Mouse (Mus musculus): ENCODE results near the gene Bet1l.

The Bet1l gene

GRCm38 (mm10) chr7:140833341-140833740 lies 24.0 kb downstream of the Bet1l start:
- no peak for DNase-seq (ENCODE audit: low spot score in 2 of 2)

DNA sequence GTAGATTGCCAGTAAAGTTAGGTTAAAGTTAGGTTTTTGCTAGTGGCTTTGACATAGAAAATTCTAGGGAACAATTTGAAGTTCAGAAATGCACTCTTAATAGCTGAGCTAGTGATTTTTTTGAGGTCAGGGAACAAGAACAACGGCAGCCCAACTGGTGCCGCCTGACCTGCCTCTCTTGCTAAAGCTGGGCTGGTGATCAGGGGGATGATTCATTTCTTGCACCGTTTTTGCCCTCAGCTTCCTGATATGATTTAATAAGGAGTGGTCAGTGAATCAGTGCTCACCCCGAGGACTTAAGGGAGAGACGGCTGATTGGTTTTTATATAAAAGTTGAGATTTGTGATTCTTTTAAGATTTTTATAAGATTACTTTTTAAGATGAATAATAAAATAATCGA lies 25.9 kb downstream of the Bet1l start:
- no peak for DNase-seq (ENCODE audit: low spot score in 2 of 2)

- no peak for DNase-seq (ENCODE audit: low spot score in 2 of 2)
Observed at GRCm38 (mm10) chr7:140828171-140828881, 29.1 kb downstream of the Bet1l start.

GRCm38 (mm10) chr7:140822731-140823130 lies 34.6 kb downstream of the Bet1l start:
- DNase-seq (ENCODE audit: low spot score in 2 of 2) = no peak

GRCm38 (mm10) chr7:140821653-140822329 lies 35.6 kb downstream of the Bet1l start, which contains the start of gene Zfp941:
Gene Zfp941, minus strand, starts transcription at chr7:140822178.
- no peak for DNase-seq (ENCODE audit: low spot score in 2 of 2)

DNA sequence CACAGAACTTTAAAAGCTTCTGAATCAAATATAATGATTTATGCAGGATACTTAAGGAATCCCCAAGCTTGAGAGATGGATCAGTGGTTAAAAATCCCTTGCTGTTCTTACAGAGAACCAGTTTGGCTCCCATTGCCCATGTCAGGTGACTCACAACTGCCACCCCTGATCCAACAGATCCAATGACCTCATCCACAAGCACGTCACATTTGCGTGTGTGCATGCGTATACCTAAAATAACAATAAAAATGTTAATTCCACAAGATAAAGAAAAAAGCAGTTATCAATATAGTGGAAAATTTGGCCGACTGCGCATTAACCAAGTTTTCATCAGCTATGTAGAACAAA lies 36.1 kb downstream of the Bet1l start:
- no peak for DNase-seq (ENCODE audit: low spot score in 2 of 2)

DNA sequence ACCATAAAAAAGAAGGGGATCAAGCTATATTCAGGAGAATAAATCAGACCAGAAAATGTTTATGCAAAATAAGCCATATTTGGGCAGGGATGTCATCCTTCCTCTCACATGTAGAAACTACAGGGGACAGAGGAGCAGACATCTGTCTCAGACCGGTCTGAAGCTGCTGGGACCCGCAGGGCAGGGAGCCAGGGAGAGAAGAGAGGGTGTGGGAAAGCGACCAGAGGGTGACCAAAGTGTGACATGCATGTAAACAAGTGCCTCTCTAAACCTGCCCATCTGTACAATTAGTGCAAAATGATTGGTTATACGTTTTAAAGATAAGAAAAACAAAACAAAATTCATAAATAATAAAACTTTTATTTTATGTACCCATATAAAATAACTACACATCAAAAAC lies 37.2 kb downstream of the Bet1l start:
- no peak for DNase-seq (ENCODE audit: low spot score in 2 of 2)

- no peak for DNase-seq (ENCODE audit: low spot score in 2 of 2)
Observed at GRCm38 (mm10) chr7:140812850-140813249, 44.5 kb downstream of the Bet1l start.

DNA sequence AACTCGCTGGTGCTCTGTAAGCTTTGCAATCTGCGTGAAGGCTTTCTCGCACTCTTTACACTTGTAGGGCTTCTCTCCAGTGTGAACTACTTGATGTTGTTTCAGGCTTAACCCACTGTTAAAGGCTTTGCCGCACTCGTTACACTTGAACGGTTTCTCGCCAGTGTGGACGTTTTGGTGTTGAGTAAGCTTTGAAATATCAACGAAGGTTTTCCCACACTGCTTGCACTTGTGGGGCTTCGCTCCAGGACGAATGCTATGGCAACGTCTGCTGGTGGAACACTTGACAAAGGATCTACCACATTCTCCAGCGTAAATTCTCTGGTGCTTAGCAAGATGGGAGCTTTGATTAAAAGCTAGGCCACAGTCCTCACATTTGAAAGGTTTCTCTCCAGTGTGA lies 45.7 kb downstream of the Bet1l start:
- DNase-seq (ENCODE audit: low spot score in 2 of 2) = no peak

DNA sequence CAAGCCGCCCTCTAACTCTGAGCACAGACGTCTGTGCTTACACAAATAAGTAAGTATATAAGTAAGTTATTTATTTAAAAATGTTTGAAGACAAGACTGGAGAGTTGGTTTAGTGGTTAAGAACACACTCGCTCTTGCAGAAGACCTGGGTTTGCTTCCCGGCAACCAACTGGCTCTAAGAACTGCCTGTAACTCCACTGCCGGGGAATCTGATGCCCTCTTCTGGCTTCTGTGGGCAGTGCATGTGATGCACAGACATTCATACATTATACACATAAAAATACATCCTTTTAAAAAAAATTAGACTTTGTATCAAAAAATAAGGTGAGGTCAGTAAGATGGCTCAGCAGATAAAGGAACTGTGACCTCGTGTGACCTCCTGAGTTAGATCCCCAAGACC lies 46.9 kb downstream of the Bet1l start:
- DNase-seq (ENCODE audit: low spot score in 2 of 2) = no peak

DNA sequence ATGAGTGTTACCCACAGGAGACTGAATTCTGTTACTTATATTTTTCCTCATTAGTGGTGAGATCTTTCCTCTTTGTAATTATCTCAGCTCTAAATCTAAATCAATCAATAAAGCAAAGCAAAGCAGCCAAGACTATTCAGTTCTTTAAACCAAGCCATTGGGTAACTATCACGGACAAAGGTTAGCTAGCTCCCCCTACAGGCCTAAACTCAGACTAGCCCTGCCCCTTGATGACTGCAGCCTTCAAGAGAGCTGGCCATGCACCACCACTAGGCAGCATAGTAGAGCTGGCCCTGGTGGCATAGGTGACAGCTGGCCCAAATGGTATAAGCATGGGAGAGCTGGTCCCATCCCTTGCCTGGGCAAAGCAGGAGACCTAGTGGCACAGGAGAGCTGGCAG lies 51.7 kb downstream of the Bet1l start:
- peak; percentile 15 to 60 for DNase-seq (ENCODE audit: low spot score in 2 of 2)

Data from thymus, postnatal 10 days (tissue).